Mouse (Mus musculus) layer of hippocampus, adult 11-12 months (tissue): ENCODE measurements around the gene Copg1.
A peak's percentile ranks its signal among the peaks of the same experiment; 100 is the strongest.

ENCODE experiments used
- DNase-seq: peaks from one replicate; pipeline ENCODE4 v3.0.0; 2022; ENCODE audit warnings: low spot score

Copg1 gene

DNA sequence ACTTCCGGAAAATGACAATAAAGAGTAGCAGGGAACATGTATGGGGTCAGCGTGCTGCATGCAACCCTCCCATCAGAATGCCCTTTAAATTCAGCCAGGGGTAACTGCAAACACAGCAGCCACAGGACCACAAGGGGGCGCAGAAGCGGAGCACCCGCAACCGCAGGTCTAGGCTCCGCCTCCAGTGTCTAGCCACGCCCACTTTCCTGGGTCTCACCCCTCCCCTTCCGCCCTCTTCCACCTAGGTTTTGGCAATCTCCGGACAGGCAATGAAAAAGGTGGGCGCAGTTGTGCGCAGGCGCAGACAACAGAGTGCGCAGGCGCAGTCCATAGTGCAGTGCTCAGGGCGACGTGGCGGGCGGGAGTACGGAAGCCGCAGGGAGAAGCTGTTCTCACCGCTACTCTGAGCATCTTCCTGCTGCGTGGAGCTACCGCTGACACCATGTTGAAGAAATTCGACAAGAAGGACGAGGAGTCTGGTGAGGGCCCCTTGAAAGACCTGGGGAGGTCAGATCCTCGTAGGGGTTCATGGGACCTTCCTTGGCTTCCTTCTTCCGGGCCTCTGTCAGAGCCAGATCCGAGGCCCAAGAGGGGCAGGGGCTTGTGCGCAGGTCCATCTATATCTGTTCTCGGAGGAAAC lies at the start of gene Copg1:
TSS of gene Copg1 (plus strand) at position 221 of the 640 bp plus-strand sequence.
- peak; percentile 100 for DNase-seq

DNA sequence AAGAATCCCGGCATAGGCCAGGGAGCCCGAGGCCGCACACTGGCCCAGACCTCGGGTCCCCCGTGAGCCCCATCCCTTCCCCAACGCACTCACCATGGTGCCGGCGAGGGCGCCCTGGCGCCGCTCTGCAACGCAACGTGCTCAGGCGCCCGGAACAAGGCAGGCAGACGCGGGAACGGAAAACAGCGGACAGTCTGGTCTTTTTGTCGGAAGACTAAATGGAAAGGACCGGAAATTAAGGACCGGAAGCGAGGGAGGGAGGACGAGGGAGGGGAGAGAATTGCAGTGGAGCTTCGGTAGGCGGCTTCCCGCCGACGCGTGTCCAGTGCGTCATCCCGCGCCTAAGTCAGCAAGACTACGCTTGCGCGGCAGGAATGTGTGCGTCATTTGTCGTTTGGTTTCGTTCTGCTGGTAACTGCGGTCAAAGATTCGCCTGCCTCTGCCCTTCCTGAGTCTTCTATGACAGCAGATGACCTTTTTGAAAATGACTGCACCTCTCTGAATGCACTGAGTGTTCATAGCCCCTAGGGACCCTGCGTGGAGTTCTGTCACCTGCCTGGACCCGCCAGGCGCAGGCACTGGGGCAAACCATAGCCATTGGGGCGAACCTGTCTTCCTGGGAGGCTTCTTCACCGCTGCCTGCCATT lies 48.9 kb upstream of the Copg1 start, which contains the start of gene Isy1:
TSS of gene Isy1 (minus strand) at position 248 of the 647 bp plus-strand sequence.
- peak; percentile 97 for DNase-seq

GRCm38 (mm10) chr6:87839797-87840341 lies 47.7 kb upstream of the Copg1 start:
- DNase-seq, result no peak

GRCm38 (mm10) chr6:87841635-87842034 lies 46.0 kb upstream of the Copg1 start:
- DNase-seq, result no peak

GRCm38 (mm10) chr6:87842254-87842653 lies 45.4 kb upstream of the Copg1 start:
- DNase-seq, result no peak

GRCm38 (mm10) chr6:87845031-87845695 lies 42.5 kb upstream of the Copg1 start:
- no peak for DNase-seq

DNA sequence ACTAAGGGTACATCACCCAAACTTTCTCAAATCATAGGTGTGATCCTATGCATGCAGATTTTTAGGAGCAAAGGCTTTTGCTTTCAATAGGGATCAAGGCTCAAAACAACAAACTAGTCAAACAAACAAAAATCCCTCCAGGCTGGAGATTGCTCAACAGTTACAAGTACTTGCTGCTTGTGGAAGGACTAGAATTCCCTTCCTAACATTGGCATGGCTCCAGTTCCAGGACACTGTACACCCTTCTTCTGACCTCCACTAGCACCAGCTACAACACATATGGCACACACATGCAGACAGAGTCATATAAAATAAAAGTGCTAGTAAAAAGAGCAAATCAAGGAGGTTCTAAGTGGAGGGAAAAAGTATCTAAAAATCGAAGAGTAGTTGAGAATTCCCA lies 40.8 kb upstream of the Copg1 start:
- no peak for DNase-seq

GRCm38 (mm10) chr6:87849780-87850154 lies 37.8 kb upstream of the Copg1 start:
- no peak for DNase-seq

DNA sequence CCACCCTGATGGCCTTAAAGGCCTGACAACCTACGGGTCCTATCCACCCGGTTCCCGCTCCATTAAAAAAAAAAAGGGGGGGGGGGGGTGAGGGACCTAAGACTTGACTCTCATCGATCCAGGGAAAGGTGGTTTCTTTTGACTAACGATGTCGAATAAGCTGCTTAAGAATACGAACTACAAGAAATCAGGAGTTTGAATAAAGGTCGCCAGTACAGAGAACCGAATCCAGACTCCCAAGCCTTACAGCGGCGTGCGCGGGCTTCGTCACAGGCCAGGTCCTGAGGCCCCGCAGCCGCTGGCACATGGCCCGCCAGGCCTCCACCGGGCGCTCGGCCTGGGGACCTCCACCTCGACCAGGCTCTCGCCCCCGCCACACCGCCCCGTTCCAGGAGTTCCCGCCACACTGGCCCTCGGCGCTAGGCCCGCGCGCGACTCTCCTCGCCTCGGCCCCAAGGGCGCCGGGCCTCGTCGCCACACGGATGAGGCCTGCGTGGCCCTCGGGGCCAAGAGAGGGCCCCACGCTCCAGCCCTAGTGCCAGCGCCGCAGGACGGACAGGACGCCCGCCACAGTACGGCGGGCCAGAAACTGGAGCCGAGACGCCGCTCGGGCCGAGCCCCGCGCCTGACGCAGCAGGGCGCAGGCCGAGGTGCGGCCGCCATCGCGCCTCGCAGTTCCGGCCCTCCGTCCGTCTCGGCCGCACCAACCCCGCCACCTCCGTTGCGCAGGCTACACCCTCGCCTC lies 37.3 kb upstream of the Copg1 start:
- DNase-seq, result peak; percentile 42

- peak; percentile 97 for DNase-seq
Measured at GRCm38 (mm10) chr6:87850900-87851614, 36.6 kb upstream of the Copg1 start, which contains the start of gene Cnbp. TSS of gene Cnbp (minus strand) at chr6:87851106.

DNA sequence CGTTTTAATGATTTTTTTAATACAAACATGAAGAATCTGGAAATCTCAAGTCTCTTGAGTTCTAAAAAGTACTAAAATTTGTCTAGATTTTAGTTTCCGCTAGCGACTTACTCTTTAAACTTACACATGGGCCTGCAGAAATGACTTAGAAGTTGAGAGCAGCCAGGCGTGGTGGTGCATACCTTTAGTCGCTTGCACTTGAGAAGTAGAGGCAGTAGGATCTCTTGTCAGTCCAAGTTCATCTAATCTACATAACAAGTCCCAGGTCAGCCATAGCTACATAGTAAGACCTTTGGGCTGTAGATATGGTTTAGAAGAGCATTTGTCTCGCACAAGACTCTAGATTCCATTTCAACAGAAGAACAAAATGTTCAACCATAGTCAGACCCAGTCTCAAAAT lies 35.7 kb upstream of the Copg1 start:
- no peak for DNase-seq

GRCm38 (mm10) chr6:87853446-87853845 lies 34.2 kb upstream of the Copg1 start:
- no peak for DNase-seq

DNA sequence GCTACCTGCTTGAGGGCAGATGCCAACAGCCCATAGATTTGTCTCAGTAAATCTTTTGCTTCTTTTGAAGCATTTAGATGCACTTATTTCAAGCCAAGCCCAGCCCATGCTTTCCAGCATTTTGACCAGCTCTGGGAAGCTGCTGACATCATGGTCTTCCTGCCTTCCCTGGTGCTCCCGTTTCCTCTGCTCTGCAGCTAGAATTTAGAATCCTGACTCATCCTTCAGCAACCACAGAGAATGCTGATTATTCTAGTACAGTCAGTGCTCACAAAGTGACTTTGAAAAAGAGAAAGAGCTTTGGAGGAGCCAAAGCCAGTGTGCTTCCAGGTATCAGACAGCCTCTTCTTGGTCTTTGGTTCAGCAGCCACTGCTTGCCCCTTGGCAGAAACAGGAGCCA lies 30.5 kb upstream of the Copg1 start:
- no peak for DNase-seq

- no peak for DNase-seq
Measured at GRCm38 (mm10) chr6:87866211-87866610, 21.4 kb upstream of the Copg1 start.

DNA sequence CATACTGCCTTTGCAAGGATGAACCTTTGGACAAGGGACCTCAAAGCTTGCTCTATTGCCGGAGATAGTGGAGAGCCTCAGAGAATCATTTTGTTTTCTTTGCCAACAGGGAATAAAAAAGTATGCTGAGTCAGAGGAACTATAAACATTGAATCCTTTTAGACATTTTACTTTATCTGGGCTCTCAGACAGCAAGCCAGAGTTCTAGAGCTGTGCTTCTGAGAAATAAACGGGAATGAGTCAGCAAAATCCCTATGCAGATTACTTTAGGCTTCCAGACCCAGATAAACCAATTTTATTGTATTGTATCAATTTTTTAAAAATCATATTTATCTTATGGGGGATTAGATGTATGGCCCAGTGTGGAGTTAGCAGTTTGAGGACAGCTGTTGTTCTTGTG lies 20.4 kb upstream of the Copg1 start:
- DNase-seq, result no peak

GRCm38 (mm10) chr6:87868871-87869506 lies 18.6 kb upstream of the Copg1 start:
- no peak for DNase-seq

DNA sequence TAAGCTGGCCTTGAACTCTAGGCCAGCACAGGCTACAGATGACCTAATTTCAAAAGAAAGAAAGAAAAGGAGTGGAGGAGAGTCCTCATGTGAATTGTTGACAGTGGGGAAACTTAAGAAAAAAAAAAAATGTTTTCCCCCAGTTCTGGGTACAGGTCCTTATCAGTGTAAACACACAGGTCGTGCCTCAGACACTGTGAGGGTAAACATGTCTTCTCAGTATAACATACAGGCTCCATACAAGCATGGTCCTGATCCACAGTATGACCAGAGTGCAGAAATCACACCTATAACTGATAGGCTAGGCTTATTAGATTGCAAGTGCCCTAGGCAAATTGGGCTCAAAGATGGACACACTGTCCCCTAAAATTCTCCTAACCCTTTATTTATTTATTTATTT lies 17.2 kb upstream of the Copg1 start:
- DNase-seq, result no peak

DNA sequence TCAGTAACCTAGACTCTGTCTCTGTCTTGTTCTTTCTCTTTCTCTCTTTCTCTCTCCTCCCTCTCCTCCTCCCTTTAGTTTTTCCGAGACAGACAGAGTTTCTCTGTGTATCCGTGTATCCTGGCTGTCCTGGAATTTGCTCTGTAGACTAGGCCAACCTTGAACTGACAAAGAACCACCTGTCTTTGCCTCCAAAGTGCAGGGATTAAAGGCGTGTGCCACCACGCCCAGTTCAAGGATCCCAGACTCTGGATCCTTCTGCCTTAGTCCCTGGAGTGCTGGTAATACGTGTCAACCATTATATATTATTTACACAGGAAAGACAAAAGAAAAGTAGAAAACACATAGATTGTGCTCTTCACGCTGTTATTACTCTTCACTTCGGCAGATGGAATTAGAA lies 16.4 kb upstream of the Copg1 start:
- DNase-seq, result no peak

DNA sequence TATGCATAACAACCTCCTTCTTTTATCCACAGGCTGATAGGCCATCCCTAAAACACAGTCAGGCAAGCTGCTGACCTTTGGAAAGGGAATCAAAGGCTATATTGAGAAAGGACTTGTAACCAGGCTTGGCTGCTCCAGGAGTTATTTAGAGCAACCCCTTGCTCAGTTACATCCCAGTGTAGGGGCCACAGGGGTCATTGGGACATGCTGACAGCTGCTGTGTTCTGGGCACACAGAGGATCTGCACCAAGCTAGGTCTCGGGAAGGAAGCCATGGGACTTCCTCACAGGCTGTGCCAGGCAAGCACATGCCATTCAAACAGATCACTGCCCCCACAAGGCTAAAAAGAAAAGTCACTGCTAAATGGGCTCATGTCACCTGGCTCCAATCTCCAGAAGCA lies 14.5 kb upstream of the Copg1 start:
- DNase-seq, result no peak

DNA sequence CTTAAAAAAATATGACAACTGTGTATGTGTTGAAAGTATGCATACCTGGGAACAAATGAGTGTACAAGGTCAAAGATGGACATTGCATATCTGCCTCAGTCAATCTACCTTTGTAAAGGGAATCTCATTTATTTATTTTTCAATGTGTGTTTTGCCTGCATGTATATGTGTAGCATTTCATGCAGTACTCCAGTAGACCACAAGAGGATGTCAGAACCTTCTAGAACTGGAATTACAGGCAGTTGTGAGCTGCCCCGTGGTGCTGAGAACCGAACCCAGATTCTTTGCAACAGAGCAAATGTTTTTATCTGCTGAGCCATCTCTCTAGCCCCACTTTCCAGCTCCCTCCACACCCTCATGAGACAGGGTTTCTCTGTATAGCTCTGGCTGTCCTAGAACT lies 13.7 kb upstream of the Copg1 start:
- DNase-seq, result no peak

- DNase-seq, result no peak
Measured at GRCm38 (mm10) chr6:87875083-87875482, 12.5 kb upstream of the Copg1 start.
